Mouse (Mus musculus) ovary, adult 18-20 months (tissue): ENCODE measurements around the gene Ppp1r36.
"Not testable (repeated sequence)": the region's sequence is repeated elsewhere in the genome, so short reads cannot be mapped to it uniquely, and the experiment has no call there.

Source experiments
- DNase-seq: peaks from one replicate; pipeline ENCODE4 v3.0.0; 2022; ENCODE audit warnings: low spot score, mixed read lengths

The Ppp1r36 gene

GRCm38 (mm10) chr12:76397281-76397680 is 20.1 kb upstream of the Ppp1r36 start:
- no peak for DNase-seq

- DNase-seq, result no peak
Measured at GRCm38 (mm10) chr12:76401674-76402073, 15.7 kb upstream of the Ppp1r36 start.

GRCm38 (mm10) chr12:76402991-76403885 is 14.1 kb upstream of the Ppp1r36 start:
- no peak for DNase-seq

DNA sequence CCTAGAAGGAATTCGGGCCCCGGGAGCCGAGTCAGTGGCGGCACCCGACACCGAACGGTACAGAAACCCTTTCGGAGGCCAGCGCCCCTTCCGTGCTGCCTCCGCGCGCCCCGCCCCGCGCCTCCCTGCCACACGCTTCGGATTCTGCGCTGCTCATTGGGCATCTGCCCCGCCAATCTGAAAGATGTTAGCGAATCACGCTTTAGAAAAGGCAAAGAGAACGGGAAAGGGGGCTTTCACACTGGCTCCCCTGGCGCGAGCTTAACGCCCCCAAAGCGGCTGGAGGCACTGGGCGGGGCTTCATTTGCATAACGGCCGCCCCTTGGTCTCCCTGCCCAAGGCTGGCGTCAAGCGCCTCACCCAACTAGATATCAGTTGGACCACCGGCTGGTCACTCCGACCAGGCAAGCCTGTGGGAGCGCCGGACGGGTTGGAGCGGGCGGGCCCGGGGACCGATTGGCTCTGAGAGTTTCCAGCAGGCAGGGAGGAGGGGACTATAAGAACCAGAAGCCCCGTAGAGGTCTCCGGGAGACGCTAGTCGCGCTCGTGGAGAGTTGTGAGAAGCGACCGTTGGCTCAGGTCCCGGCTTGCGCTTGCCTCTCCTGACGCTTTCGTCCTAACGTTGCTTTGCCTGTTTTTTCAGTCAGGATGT is 13.3 kb upstream of the Ppp1r36 start, which contains the start of gene Hspa2:
Gene Hspa2, plus strand, starts transcription at position 291 of the 652 bp plus-strand sequence.
- peak; percentile 100 for DNase-seq

- no peak for DNase-seq
Measured at GRCm38 (mm10) chr12:76404836-76405182, 12.5 kb upstream of the Ppp1r36 start.

DNA sequence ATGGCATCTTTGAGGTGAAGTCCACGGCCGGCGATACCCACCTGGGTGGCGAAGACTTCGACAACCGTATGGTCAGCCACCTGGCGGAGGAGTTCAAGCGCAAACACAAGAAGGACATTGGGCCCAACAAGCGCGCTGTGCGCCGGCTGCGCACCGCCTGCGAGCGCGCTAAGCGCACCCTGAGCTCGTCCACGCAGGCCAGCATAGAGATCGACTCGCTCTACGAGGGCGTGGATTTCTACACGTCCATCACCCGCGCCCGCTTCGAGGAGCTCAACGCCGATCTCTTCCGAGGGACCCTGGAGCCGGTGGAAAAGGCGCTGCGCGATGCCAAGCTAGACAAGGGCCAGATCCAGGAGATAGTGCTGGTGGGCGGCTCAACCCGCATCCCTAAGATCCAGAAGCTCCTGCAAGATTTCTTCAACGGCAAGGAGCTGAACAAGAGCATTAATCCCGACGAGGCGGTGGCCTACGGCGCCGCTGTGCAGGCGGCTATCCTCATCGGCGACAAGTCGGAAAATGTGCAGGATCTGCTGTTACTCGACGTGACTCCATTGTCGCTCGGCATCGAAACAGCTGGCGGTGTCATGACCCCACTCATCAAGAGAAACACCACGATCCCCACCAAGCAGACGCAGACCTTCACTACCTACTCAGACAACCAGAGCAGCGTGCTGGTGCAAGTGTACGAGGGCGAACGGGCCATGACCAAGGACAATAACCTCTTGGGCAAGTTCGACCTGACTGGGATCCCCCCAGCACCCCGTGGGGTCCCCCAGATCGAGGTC is 12.0 kb upstream of the Ppp1r36 start:
- no peak for DNase-seq

- no peak for DNase-seq
Measured at GRCm38 (mm10) chr12:76405971-76406370, 11.4 kb upstream of the Ppp1r36 start.

- no peak for DNase-seq
Measured at GRCm38 (mm10) chr12:76407184-76407583, 10.2 kb upstream of the Ppp1r36 start.

- no peak for DNase-seq
Measured at GRCm38 (mm10) chr12:76409166-76409565, 8.2 kb upstream of the Ppp1r36 start.

DNA sequence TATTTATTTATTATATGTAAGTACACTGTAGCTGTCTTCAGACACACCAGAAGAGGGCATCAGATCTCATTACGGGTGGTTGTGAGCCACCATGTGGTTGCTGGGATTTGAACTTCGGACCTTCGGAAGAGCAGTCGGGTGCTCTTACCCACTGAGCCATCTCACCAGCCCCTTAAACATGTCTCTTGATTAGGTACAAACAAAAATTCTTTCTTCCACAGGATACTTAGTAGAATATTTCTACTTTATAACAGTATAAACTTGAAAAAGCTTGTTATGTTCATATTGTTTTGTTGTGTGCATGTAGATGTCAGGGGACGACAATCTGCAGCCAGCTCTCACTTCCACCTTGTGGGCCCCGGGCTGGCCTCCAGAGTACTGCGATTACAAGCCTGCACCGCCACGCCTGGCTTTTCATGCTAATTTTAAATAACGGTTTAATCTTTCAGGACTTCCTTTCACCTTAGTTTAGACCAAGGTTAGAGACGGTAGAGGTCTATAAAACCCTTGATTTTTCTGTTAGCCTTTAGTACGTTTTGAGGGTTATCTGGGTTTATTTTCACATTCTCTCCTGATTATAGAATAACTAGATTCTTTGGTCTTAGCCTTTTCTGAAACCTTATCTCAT is 1.8 kb upstream of the Ppp1r36 start:
- no peak for DNase-seq

GRCm38 (mm10) chr12:76418346-76418745 is 1.0 kb downstream of the Ppp1r36 start:
- DNase-seq, result no peak

DNA sequence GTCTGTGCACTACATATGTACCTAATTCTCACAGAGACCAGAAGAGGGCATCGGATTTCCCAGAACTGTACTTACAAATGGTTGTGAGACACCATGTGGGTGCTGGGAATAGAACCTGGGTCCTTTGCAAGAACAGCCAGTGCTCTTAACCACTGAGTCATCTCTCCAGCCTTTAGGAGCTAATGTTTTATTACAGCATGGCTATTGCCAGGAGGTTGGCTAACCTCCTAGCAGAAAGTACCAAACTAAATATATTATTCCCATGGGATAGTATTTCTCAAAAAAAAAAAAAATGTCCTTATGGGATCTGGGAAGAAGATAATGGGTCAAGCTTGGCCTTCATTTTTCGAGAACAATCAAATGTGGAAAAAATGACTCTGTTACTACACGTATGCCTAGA is 7.9 kb downstream of the Ppp1r36 start:
- DNase-seq, result no peak

DNA sequence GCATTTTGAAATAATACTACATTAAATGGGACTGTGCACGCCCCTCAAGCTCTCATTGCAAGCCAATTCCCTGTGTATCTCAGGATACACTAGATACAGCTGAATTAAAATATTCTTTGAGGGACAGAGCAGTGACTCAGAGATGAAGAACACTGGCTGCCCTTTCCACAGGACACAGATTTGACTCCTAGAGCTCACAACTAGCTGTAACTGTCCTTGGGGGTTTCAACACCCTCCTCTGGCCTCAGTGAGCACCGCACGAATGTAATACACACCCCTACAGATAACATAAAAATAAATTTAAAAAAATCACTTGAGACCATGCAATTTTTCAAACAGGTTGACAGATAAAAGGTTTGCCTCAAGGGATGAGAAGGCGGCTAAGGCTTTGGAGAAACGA is 10.2 kb downstream of the Ppp1r36 start:
- DNase-seq, result no peak

DNA sequence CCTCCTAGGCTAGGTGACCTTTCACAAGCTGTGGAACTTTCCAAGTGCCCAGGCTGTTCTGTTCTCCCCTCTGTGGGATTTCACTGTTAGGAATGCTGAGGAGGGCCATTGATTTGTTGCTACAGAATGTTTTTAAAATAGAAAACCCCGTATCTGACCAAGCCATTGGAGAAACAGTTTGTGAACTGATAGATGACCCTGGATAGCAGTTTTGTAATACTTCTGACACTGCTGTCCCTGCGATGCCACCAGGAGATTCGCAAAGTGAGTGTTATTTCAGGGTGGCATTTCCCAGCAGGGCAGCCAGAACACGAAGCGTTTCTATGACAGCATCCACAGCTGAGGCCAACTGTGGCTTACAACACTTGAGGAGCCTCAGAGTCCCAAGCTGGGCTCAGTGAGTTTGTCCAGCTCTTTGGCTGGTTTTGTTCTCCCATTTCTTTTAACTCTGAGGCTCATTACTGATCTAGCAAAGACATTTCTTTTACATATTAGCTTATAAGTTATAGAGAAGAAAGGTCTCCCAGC is 13.6 kb downstream of the Ppp1r36 start:
- no peak for DNase-seq

GRCm38 (mm10) chr12:76431431-76431830 is 14.1 kb downstream of the Ppp1r36 start:
- DNase-seq, result no peak

GRCm38 (mm10) chr12:76434111-76434510 is 16.8 kb downstream of the Ppp1r36 start:
- DNase-seq, result no peak

DNA sequence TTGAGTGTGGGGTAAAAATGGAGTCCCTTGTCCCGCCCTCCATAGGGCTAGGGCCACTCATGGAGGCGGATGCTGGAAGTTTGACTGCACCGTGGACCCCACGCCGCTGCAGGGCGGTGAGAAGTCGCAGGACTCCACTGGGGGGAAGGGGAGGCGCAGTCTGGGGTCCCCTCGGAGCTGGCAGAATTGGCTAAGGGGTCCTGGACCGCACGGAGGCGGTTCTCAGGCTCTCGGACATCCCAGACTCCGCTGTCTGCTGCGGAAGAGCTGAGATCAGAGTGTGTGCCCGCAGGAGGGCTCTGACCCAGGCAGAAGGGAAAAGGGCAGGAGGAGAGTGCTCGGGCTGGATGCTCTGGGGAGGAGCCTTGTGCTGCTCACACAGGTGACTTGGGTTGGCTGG is 17.7 kb downstream of the Ppp1r36 start:
- no peak for DNase-seq

GRCm38 (mm10) chr12:76435549-76435948 is 18.2 kb downstream of the Ppp1r36 start:
- DNase-seq, result no peak

GRCm38 (mm10) chr12:76443488-76443887 is 26.1 kb downstream of the Ppp1r36 start:
- not testable (repeated sequence) for DNase-seq

DNA sequence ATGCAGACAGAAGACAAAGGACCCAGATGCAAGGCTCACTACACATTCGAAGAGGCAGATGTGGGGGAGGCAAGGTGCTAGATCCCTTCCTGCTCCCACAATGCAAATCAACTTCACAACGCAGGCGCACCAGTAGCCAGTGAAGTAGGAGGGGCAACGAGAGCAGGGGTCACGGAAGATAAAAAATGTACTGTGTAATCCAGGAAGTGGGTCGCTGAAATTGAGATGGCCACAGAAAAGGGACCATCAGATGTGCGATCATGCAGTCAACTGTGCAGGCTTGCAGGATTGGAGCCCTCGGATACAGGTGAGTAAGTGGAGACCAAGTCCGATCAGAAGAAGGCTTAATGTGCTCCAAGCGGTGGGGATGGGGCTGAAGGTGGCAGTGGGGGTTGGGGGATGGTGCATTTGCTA is 27.0 kb downstream of the Ppp1r36 start:
- no peak for DNase-seq

GRCm38 (mm10) chr12:76444862-76445261 is 27.5 kb downstream of the Ppp1r36 start:
- DNase-seq, result no peak

- no peak for DNase-seq
Measured at GRCm38 (mm10) chr12:76446201-76446600, 28.9 kb downstream of the Ppp1r36 start.
